Mouse (Mus musculus): ENCODE results near the gene Ldb2.

Ldb2 gene

GRCm38 (mm10) chr5:44714508-44714907 is 85.0 kb downstream of the Ldb2 start:
- DNase-seq (ENCODE audit: low spot score) = no peak

GRCm38 (mm10) chr5:44713181-44713789 is 86.2 kb downstream of the Ldb2 start:
- DNase-seq (ENCODE audit: low spot score) = no peak

- no peak for DNase-seq (ENCODE audit: low spot score)
Observed at GRCm38 (mm10) chr5:44711211-44711610, 88.3 kb downstream of the Ldb2 start.

- no peak for DNase-seq (ENCODE audit: low spot score)
Observed at GRCm38 (mm10) chr5:44710132-44710871, 89.2 kb downstream of the Ldb2 start.

- no peak for DNase-seq (ENCODE audit: low spot score)
Observed at GRCm38 (mm10) chr5:44709276-44709675, 90.2 kb downstream of the Ldb2 start.

GRCm38 (mm10) chr5:44707946-44708345 is 91.5 kb downstream of the Ldb2 start:
- DNase-seq (ENCODE audit: low spot score) = no peak

- DNase-seq (ENCODE audit: low spot score) = no peak
Observed at GRCm38 (mm10) chr5:44706997-44707698, 92.3 kb downstream of the Ldb2 start.

- no peak for DNase-seq (ENCODE audit: low spot score)
Observed at GRCm38 (mm10) chr5:44697993-44698392, 101.5 kb downstream of the Ldb2 start.

GRCm38 (mm10) chr5:44696548-44696947 is 102.9 kb downstream of the Ldb2 start:
- no peak for DNase-seq (ENCODE audit: low spot score)

GRCm38 (mm10) chr5:44693674-44694073 is 105.8 kb downstream of the Ldb2 start:
- no peak for DNase-seq (ENCODE audit: low spot score)

- DNase-seq (ENCODE audit: low spot score) = no peak
Observed at GRCm38 (mm10) chr5:44686344-44686743, 113.1 kb downstream of the Ldb2 start.

GRCm38 (mm10) chr5:44681054-44681638 is 118.3 kb downstream of the Ldb2 start:
- DNase-seq (ENCODE audit: low spot score) = no peak

GRCm38 (mm10) chr5:44677814-44678213 is 121.7 kb downstream of the Ldb2 start:
- DNase-seq (ENCODE audit: low spot score) = no peak

GRCm38 (mm10) chr5:44676145-44676754 is 123.2 kb downstream of the Ldb2 start:
- no peak for DNase-seq (ENCODE audit: low spot score)

GRCm38 (mm10) chr5:44670336-44670735 is 129.1 kb downstream of the Ldb2 start:
- DNase-seq (ENCODE audit: low spot score) = peak; percentile 3

- no peak for DNase-seq (ENCODE audit: low spot score)
Observed at GRCm38 (mm10) chr5:44667907-44668306, 131.6 kb downstream of the Ldb2 start.

- DNase-seq (ENCODE audit: low spot score) = no peak
Observed at GRCm38 (mm10) chr5:44667383-44667782, 132.1 kb downstream of the Ldb2 start.

GRCm38 (mm10) chr5:44659651-44660050 is 139.8 kb downstream of the Ldb2 start:
- DNase-seq (ENCODE audit: low spot score) = no peak

GRCm38 (mm10) chr5:44656707-44657106 is 142.8 kb downstream of the Ldb2 start:
- DNase-seq (ENCODE audit: low spot score) = no peak

- no peak for DNase-seq (ENCODE audit: low spot score)
Observed at GRCm38 (mm10) chr5:44654403-44654802, 145.1 kb downstream of the Ldb2 start.

- DNase-seq (ENCODE audit: low spot score) = no peak
Observed at GRCm38 (mm10) chr5:44646842-44647190, 152.7 kb downstream of the Ldb2 start.

All from urinary bladder, postnatal 14 days (tissue).